Mouse (Mus musculus): ENCODE measurements at regions not wholly inside any gene's neighbourhood (a gene's known extent, or its start where the extent isn't known, plus 50 kb on each side); places are given as distances from the start of the nearest gene placed in this dataset.

DNA sequence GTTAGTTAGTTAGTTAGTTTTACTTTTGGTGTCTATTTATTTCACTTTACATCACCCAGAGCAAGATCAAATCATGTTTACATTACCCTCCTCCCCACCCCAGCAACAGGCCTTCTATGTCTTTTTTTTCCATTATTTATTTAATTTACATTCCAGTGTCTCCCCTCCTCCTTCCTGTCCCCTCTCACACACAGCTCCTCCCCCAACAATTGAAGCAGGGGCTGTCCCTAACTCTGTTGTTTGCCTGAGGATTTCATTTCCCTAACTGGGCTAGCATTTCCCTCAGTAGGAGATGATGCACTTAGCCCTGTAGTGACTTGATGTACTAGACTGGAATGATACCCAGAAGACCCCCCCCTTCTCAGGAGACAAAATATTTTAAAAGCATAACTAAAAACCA lies 249.9 kb upstream of the Ldb2 start:
- no peak overlapping the region for H3K27ac ChIP-seq
- H3K9me3 ChIP-seq, result no peaks in the 10 kb centered on the region
- no peak for DNase-seq (ENCODE audit: extremely low spot score, low spot score)
- H3K27me3 ChIP-seq (ENCODE audit: poor library complexity, severe bottlenecking), result no peaks in the 10 kb centered on the region
- no peak overlapping the region for H3K4me3 ChIP-seq
- no peaks in the 10 kb centered on the region for H3K36me3 ChIP-seq (replicated peaks)
- peaks cover 4% of the 10 kb centered on the region; the same call in 1 of the 2 replicates for H3K4me1 ChIP-seq

- Histone ChIP-seq H3K9me3 (no peaks in the 10 kb centered on the region), H3K36me3 (replicated peaks) (no peaks in the 10 kb centered on the region), H3K27ac (no peak overlapping the region), H3K4me1 (no peaks in the 10 kb centered on the region), H3K27me3 (ENCODE audit: poor library complexity, severe bottlenecking) (no peaks in the 10 kb centered on the region), H3K4me3 (no peak overlapping the region)
- WGBS, result 86% methylated on average over 2 of the region's 2 CpGs
- DNase-seq (ENCODE audit: extremely low spot score, low spot score), result no peak
Measured at GRCm38 (mm10) chr5:45042914-45043313, 243.4 kb upstream of the Ldb2 start.

GRCm38 (mm10) chr5:45036430-45036829 lies 236.9 kb upstream of the Ldb2 start:
- Histone ChIP-seq H3K4me3 (no peak overlapping the region), H3K27me3 (ENCODE audit: poor library complexity, severe bottlenecking) (no peaks in the 10 kb centered on the region), H3K36me3 (replicated peaks) (no peaks in the 10 kb centered on the region), H3K9me3 (no peaks in the 10 kb centered on the region), H3K27ac (no peak overlapping the region), H3K4me1 (no peaks in the 10 kb centered on the region)
- DNase-seq (ENCODE audit: extremely low spot score, low spot score), result no peak
- WGBS, result 91% methylated on average over 1 of the region's 1 CpGs

DNA sequence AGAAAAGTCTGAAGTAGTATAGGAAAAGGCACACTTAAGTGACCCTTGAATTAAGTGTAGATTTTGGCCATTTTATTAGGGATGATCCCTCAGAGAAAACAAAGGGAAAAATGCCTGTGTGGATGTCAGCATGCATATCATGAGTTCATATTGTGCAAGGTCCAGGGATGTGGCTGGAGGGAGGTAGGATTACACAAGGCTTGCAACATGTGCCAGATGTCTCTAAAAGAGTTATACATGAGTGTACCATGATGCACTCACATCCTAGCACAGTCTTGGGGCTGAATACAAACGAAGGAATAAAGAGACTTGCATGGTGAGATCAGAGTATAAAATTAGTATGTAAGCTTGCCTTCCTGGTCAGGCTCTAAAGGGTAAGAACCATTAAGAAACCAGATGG lies 233.7 kb upstream of the Ldb2 start:
- no peak overlapping the region for H3K27ac ChIP-seq
- no peaks in the 10 kb centered on the region; the same call in 1 of the 2 replicates for H3K4me1 ChIP-seq
- 88% methylated on average over 1 of the region's 1 CpGs for WGBS

GRCm38 (mm10) chr5:45027876-45028275 lies 228.4 kb upstream of the Ldb2 start:
- Histone ChIP-seq H3K9me3 (no peaks in the 10 kb centered on the region), H3K36me3 (replicated peaks) (no peaks in the 10 kb centered on the region), H3K4me1 (peaks cover 6% of the 10 kb centered on the region; the same call in 1 of the 2 replicates), H3K27ac (no peak overlapping the region), H3K4me3 (no peak overlapping the region), H3K27me3 (ENCODE audit: poor library complexity, severe bottlenecking) (no peaks in the 10 kb centered on the region)
- 35% methylated on average over 3 of the region's 3 CpGs for WGBS
- no peak for DNase-seq (ENCODE audit: extremely low spot score, low spot score)

More for the DNA sequence above, 233.7 kb upstream of the Ldb2 start:
- no peak for DNase-seq (ENCODE audit: extremely low spot score, low spot score)
- no peak overlapping the region for H3K4me3 ChIP-seq
- H3K9me3 ChIP-seq, result no peaks in the 10 kb centered on the region
- H3K27me3 ChIP-seq (ENCODE audit: poor library complexity, severe bottlenecking), result no peaks in the 10 kb centered on the region
- no peaks in the 10 kb centered on the region for H3K36me3 ChIP-seq (replicated peaks)

- Histone ChIP-seq H3K9me3 (no peaks in the 10 kb centered on the region), H3K4me3 (no peak overlapping the region), H3K36me3 (replicated peaks) (no peaks in the 10 kb centered on the region), H3K27ac (no peak overlapping the region), H3K4me1 (peaks cover 6% of the 10 kb centered on the region; the same call in 1 of the 2 replicates), H3K27me3 (ENCODE audit: poor library complexity, severe bottlenecking) (no peaks in the 10 kb centered on the region)
- 95% methylated on average over 2 of the region's 2 CpGs for WGBS
- DNase-seq (ENCODE audit: extremely low spot score, low spot score), result no peak
Measured at GRCm38 (mm10) chr5:45025383-45025782, 225.9 kb upstream of the Ldb2 start.

GRCm38 (mm10) chr5:45007930-45008329 lies 208.4 kb upstream of the Ldb2 start:
- DNase-seq (ENCODE audit: extremely low spot score, low spot score), result no peak
- Histone ChIP-seq H3K4me3 (no peak overlapping the region), H3K4me1 (peaks cover 9% of the 10 kb centered on the region), H3K9me3 (no peaks in the 10 kb centered on the region), H3K36me3 (replicated peaks) (no peaks in the 10 kb centered on the region), H3K27ac (no peak overlapping the region), H3K27me3 (ENCODE audit: poor library complexity, severe bottlenecking) (no peaks in the 10 kb centered on the region)
- 42% methylated on average over 2 of the region's 2 CpGs for WGBS

- H3K27me3 ChIP-seq (ENCODE audit: poor library complexity, severe bottlenecking), result no peaks in the 10 kb centered on the region
- H3K4me3 ChIP-seq, result no peak overlapping the region
- H3K27ac ChIP-seq, result no peak overlapping the region
- H3K36me3 ChIP-seq (replicated peaks), result no peaks in the 10 kb centered on the region
- DNase-seq (ENCODE audit: extremely low spot score, low spot score), result no peak
- H3K9me3 ChIP-seq, result no peaks in the 10 kb centered on the region
- no peaks in the 10 kb centered on the region for H3K4me1 ChIP-seq
Measured at GRCm38 (mm10) chr5:45000996-45001395, 201.5 kb upstream of the Ldb2 start.

GRCm38 (mm10) chr5:44999032-44999431 lies 199.6 kb upstream of the Ldb2 start:
- no peak overlapping the region for H3K27ac ChIP-seq
- no peak for DNase-seq (ENCODE audit: extremely low spot score, low spot score)
- H3K4me3 ChIP-seq, result no peak overlapping the region
- H3K36me3 ChIP-seq (replicated peaks), result no peaks in the 10 kb centered on the region
- H3K9me3 ChIP-seq, result no peaks in the 10 kb centered on the region
- WGBS, result 97% methylated on average over 3 of the region's 3 CpGs
- H3K27me3 ChIP-seq (ENCODE audit: poor library complexity, severe bottlenecking), result no peaks in the 10 kb centered on the region
- H3K4me1 ChIP-seq, result no peaks in the 10 kb centered on the region

DNA sequence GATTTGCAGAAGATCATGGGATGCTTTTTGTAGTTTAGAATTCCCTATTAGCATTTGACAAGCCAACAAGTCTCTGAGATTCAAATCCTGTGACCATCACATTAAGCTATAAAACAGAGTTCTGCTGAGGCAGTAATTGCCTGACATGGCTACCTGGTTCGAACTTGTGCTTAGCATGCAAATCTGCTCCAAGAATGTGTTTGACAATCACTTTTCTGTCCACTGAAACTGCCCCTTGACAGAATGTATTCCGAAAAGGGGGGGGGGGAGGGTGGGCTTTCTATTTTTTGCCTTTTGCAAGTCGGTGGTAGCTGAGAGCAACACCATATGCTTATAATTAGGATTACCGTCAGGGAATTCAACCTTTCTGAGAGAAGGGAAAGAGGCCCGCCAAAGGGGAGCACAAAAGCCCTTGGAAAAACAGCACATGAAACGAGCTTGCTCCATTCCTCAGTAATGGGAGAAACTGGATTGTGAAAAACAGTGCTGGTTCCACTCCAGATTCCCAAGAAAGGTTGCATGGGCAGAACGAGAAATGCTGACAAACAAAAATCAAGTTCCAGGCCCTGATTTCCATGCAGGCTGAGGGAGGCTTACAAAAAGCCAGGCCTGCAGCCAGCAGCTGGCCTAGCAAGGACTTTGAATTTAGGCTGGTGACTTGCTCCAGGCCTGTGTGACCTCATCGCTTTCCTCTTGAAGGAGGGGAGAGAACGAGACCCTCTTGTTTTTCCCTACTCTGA lies 176.1 kb upstream of the Ldb2 start:
- 24% methylated on average over 9 of the region's 9 CpGs for WGBS
- Histone ChIP-seq H3K27ac (peak overlapping the region; percentile 88), H3K4me1 (peaks cover 22% of the 10 kb centered on the region), H3K4me3 (no peak overlapping the region), H3K9me3 (no peaks in the 10 kb centered on the region), H3K36me3 (replicated peaks) (no peaks in the 10 kb centered on the region), H3K27me3 (ENCODE audit: poor library complexity, severe bottlenecking) (no peaks in the 10 kb centered on the region)
- peak; percentile 58 for DNase-seq (ENCODE audit: extremely low spot score, low spot score)

GRCm38 (mm10) chr5:44943023-44943921 lies 143.8 kb upstream of the Ldb2 start:
- H3K27me3 ChIP-seq (ENCODE audit: poor library complexity, severe bottlenecking), result no peaks in the 10 kb centered on the region
- peaks cover 5% of the 10 kb centered on the region; the same call in 1 of the 2 replicates for H3K9me3 ChIP-seq
- 64% methylated on average over 7 of the region's 7 CpGs for WGBS
- no peaks in the 10 kb centered on the region for H3K36me3 ChIP-seq (replicated peaks)
- DNase-seq (ENCODE audit: extremely low spot score, low spot score), result peak; percentile 24
- H3K4me3 ChIP-seq, result no peak overlapping the region
- H3K27ac ChIP-seq, result peak overlapping the region; percentile 69
- H3K4me1 ChIP-seq, result peaks cover 17% of the 10 kb centered on the region

DNA sequence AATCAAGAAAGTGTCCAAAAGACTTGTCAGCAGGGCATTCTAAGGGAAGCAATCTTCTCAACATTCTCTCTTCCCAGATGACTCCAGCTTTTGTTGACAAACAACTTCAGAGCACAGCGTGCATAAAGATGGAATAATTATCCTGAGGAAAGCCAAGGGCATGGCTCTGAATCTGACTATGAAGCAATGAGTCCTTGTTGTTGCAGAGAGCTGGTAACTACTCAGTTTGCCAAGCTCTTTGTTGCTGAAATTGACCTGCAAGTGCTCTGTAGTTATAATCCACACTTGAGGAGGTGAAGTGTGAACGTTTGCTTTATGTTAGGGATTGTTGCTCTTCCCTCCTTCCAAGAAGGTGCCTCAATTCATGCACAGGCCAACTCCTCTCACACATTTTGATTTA lies 143.1 kb upstream of the Ldb2 start:
- Histone ChIP-seq H3K27me3 (ENCODE audit: poor library complexity, severe bottlenecking) (no peaks in the 10 kb centered on the region), H3K36me3 (replicated peaks) (no peaks in the 10 kb centered on the region), H3K4me3 (no peak overlapping the region), H3K4me1 (peaks cover 17% of the 10 kb centered on the region), H3K9me3 (peaks cover 5% of the 10 kb centered on the region; the same call in 1 of the 2 replicates), H3K27ac (peak overlapping the region; percentile 69)
- 81% methylated on average over 2 of the region's 2 CpGs for WGBS
- DNase-seq (ENCODE audit: extremely low spot score, low spot score), result no peak

DNA sequence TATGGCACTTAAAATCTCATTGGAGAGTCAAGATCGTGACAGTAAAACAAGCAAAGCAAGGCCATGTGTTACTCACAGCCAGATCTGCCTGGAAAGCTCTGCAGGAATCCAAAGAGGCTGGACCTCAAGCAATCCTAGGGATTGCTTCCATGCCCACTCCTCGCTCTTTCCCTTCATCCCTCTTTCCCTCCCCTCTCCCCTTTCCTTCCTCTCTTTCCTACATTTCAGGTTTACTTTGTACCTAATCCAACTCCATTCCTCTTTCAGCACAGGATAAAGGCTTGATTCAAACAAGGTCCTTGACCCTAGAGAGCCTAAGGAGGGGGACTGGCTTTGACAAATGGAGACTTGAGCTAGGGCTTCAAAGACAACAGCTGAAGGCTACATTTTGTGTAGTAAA lies 126.0 kb upstream of the Ldb2 start:
- 57% methylated on average over 2 of the region's 2 CpGs for WGBS
- DNase-seq (ENCODE audit: extremely low spot score, low spot score), result no peak
- H3K9me3 ChIP-seq, result 0 out of 2 replicates have a peak, but pooled peaks cover 5% of the 10 kb centered on the region
- H3K36me3 ChIP-seq (replicated peaks), result no peaks in the 10 kb centered on the region
- H3K27ac ChIP-seq, result peak overlapping the region; percentile 63; the same call in 1 of the 2 replicates
- no peaks in the 10 kb centered on the region for H3K27me3 ChIP-seq (ENCODE audit: poor library complexity, severe bottlenecking)
- H3K4me1 ChIP-seq, result peaks cover 7% of the 10 kb centered on the region
- H3K4me3 ChIP-seq, result no peak overlapping the region

Measured in forebrain, embryonic 10.5 days (tissue).